Mouse (Mus musculus) embryonic facial prominence, embryonic 12.5 days (tissue): ENCODE results near the gene Pigu. TPM values are rescaled to one million over a fixed set of nuclear protein-coding genes. Genes with fewer than 3 reads are reported as not detected.
A peak's percentile ranks its signal among the peaks of the same experiment; 100 is the strongest.

Experiments
- ATAC-seq: fragments of 200-750 bp; cut with Nextera tagmentation; 2 replicates; pipeline ENCODE4 v1.8.0; 2017; ENCODE audit not compliant: insufficient number of reproducible peaks, insufficient read depth, low FRiP score, low TSS enrichment
- H3K27ac ChIP-seq: fragments of 300-500 bp; sonication (generic); 2 replicates; pipeline ENCODE4 v1.5.1; 2016; ENCODE audit warnings: mild to moderate bottlenecking
- H3K27me3 ChIP-seq: fragments of 300-500 bp; sonication (generic); 2 replicates; pipeline ENCODE4 v1.6.1; 2016; ENCODE audit warnings: mild to moderate bottlenecking, moderate library complexity
- H3K36me3 ChIP-seq: fragments of 300-500 bp; sonication (generic); 2 replicates; pipeline ENCODE4 v1.6.1; 2016; ENCODE audit warnings: mild to moderate bottlenecking
- H3K4me1 ChIP-seq: fragments of 300-500 bp; sonication (generic); 2 replicates; pipeline ENCODE4 v1.6.1; 2016
- H3K4me2 ChIP-seq: fragments of 300-500 bp; sonication (generic); replicated peaks from 2 replicates; pipeline ENCODE4 v1.6.1; 2016; ENCODE audit warnings: mild to moderate bottlenecking, moderate library complexity
- H3K4me3 ChIP-seq: fragments of 300-500 bp; sonication (generic); 2 replicates; pipeline ENCODE4 v1.5.1; 2016; ENCODE audit warnings: mild to moderate bottlenecking
- H3K9ac ChIP-seq: fragments of 300-500 bp; sonication (generic); 2 replicates; pipeline ENCODE4 v1.6.1; 2016; ENCODE audit warnings: mild to moderate bottlenecking, moderate library complexity
- H3K9me3 ChIP-seq: fragments of 300-500 bp; sonication (generic); 2 replicates; pipeline ENCODE4 v1.6.1; 2016; ENCODE audit warnings: mild to moderate bottlenecking, moderate library complexity
- WGBS: fragments of 180-500 bp; shearing (Covaris S2); methylation state at CpG from one replicate; pipeline ENCODE4 v1.1.7; 2016; 5-methylcytosine and 5-hydroxymethylcytosine counted together
- polyA plus RNA-seq: library from polyadenylated mRNA; unstranded; fragments of >200 nt; fragmentation: Nextera tagmentation; extraction: Ambion mirVana; gene quantifications from 2 replicates; pipeline ENCODE4 v1.2.1, GENCODE M21; 2016

The Pigu gene
- polyA plus RNA-seq, 1 experiment from 2014 or later = 45.1 TPM

DNA sequence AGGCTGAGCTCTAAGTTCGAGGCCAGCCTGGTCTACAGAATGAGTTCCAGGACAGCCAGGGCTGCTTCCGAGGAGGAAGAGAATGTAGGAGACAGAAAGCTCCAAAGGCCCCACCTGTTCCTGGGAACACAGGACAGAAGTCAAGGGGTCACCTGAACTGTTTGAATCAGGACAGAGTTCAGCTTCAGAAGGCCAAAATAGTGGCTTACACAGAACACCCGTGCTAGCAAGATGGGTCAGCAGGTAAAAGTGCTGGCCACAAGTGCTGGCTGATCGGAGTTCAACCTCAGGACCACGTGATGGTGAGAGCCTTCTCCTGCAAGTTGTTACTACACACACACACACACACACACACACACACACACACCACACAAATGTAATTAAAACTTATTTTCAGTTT is 90.3 kb downstream of the Pigu start:
- WGBS = 80% methylated on average over 5 of the region's 5 CpGs
- no peak overlapping the region for H3K4me2 ChIP-seq
- no peaks in the 10 kb centered on the region for H3K9me3 ChIP-seq
- H3K27me3 ChIP-seq = no peaks in the 10 kb centered on the region
- no peaks in the 10 kb centered on the region for H3K4me1 ChIP-seq
- ATAC-seq = no peak
- no peak overlapping the region for H3K27ac ChIP-seq
- no peak overlapping the region for H3K9ac ChIP-seq
- H3K36me3 ChIP-seq = no peaks in the 10 kb centered on the region
- no peak overlapping the region for H3K4me3 ChIP-seq

- ATAC-seq = no peak
- Histone ChIP-seq H3K4me1 (no peaks in the 10 kb centered on the region), H3K27ac (no peak overlapping the region), H3K9me3 (no peaks in the 10 kb centered on the region), H3K9ac (no peak overlapping the region), H3K36me3 (no peaks in the 10 kb centered on the region), H3K27me3 (no peaks in the 10 kb centered on the region), H3K4me3 (no peak overlapping the region), H3K4me2 (no peak overlapping the region)
- WGBS = 83% methylated on average over 6 of the region's 6 CpGs
Observed at GRCm38 (mm10) chr2:155265526-155265925, 91.7 kb downstream of the Pigu start.

DNA sequence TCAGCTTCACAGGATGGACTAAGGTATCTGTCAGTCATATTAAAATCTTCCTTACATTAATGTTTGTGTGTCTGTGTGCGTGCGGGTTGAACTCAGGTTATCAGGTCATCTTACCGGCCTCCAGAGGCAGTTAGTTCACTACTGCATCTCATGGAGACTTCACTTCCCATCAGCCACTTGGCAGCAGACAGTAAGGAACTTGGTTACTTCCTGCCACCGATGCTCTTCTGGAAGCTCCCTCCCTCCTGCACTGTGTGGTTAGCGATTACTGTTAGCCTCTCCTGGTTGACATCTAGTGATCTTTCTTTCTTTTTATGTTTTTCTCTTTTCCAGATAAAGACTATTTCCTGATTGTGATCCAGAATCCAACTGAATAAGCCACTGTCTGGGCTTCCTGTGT is 107.6 kb downstream of the Pigu start:
- Histone ChIP-seq H3K36me3 (peaks cover 70% of the 10 kb centered on the region), H3K9me3 (no peaks in the 10 kb centered on the region), H3K9ac (no peak overlapping the region), H3K4me3 (no peak overlapping the region), H3K4me1 (no peaks in the 10 kb centered on the region), H3K27ac (no peak overlapping the region), H3K4me2 (no peak overlapping the region), H3K27me3 (no peaks in the 10 kb centered on the region)
- WGBS = 92% methylated on average over 5 of the region's 5 CpGs
- no peak for ATAC-seq

- no peak overlapping the region for H3K4me3 ChIP-seq
- H3K9ac ChIP-seq = no peak overlapping the region
- ATAC-seq = no peak
- no peaks in the 10 kb centered on the region for H3K4me1 ChIP-seq
- H3K9me3 ChIP-seq = no peaks in the 10 kb centered on the region
- no peaks in the 10 kb centered on the region for H3K27me3 ChIP-seq
- H3K27ac ChIP-seq = no peak overlapping the region
- H3K4me2 ChIP-seq = no peak overlapping the region
- peaks cover 79% of the 10 kb centered on the region for H3K36me3 ChIP-seq
- WGBS = 86% methylated on average over 2 of the region's 2 CpGs
Observed at GRCm38 (mm10) chr2:155248718-155249117, 108.5 kb downstream of the Pigu start.

DNA sequence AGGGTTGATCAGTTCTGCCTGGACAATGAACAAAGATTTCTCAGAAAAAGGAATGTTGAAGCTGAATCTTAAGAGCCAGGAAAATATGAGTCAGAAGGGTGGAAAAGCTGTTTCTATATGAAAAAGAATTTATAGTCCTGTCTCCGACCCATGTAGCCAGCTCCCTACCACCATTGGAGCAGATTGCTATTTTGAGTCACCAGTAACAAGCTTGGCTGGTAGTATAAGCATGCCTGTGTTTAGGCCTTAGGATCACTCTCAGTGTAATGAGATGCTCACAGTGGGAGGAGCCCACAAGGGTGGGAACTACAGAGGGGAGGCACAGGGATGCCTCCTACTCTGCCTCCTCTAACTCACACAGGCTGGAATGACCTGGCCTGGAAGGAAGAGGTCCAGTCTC is 109.0 kb downstream of the Pigu start:
- ATAC-seq = no peak
- Histone ChIP-seq H3K9me3 (no peaks in the 10 kb centered on the region), H3K36me3 (peaks cover 84% of the 10 kb centered on the region), H3K27me3 (no peaks in the 10 kb centered on the region), H3K27ac (no peak overlapping the region), H3K9ac (no peak overlapping the region), H3K4me1 (no peaks in the 10 kb centered on the region), H3K4me3 (no peak overlapping the region), H3K4me2 (no peak overlapping the region)
- 93% methylated on average over 1 of the region's 1 CpGs for WGBS

GRCm38 (mm10) chr2:155246231-155246630 is 111.0 kb downstream of the Pigu start:
- no peak for ATAC-seq
- H3K27me3 ChIP-seq = no peaks in the 10 kb centered on the region
- no peak overlapping the region for H3K9ac ChIP-seq
- 93% methylated on average over 4 of the region's 4 CpGs for whole genome bisulfite sequencing
- no peaks in the 10 kb centered on the region for H3K4me1 ChIP-seq
- no peak overlapping the region for H3K4me3 ChIP-seq
- no peak overlapping the region for H3K4me2 ChIP-seq
- peaks cover 89% of the 10 kb centered on the region for H3K36me3 ChIP-seq
- no peak overlapping the region for H3K27ac ChIP-seq
- no peaks in the 10 kb centered on the region for H3K9me3 ChIP-seq

DNA sequence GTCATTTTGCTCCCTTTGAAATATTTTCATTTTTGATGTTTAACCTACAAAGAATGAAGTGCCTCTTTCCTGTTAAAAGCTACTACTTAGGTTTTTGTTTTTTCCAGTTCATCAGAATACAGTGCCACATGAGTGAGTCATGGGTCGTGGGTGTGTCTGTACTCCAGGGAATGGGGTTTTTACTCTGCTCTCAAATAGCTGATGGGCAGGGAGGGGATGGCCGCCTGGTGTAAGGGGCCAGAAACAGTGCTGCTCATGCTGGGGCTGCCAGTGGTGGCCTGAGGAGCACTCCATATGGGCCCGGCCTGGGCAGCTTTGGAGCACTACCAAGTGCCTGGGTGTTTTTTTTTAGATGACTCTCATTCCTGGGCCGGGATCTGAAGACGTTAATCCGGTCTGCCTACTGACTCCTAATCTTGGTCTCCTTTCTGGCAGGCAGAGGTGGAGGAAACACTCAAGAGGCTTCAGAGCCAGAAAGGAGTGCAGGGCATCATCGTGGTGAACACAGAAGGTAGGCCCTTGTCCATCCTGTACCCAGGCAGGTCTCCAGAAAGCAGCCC is 114.9 kb downstream of the Pigu start:
- Histone ChIP-seq H3K4me1 (peaks cover 11% of the 10 kb centered on the region), H3K4me2 (no peak overlapping the region), H3K9ac (no peak overlapping the region), H3K27me3 (no peaks in the 10 kb centered on the region), H3K27ac (no peak overlapping the region), H3K9me3 (no peaks in the 10 kb centered on the region), H3K4me3 (no peak overlapping the region), H3K36me3 (peaks cover 57% of the 10 kb centered on the region)
- ATAC-seq = no peak
- WGBS = 87% methylated on average over 7 of the region's 7 CpGs

GRCm38 (mm10) chr2:155240915-155241314 is 116.3 kb downstream of the Pigu start:
- no peak overlapping the region for H3K9ac ChIP-seq
- H3K4me3 ChIP-seq = no peak overlapping the region
- H3K36me3 ChIP-seq = peaks cover 44% of the 10 kb centered on the region
- WGBS = 75% methylated on average over 4 of the region's 4 CpGs
- no peak overlapping the region for H3K4me2 ChIP-seq
- ATAC-seq = no peak
- H3K27ac ChIP-seq = no peak overlapping the region
- H3K4me1 ChIP-seq = peaks cover 13% of the 10 kb centered on the region
- no peaks in the 10 kb centered on the region for H3K27me3 ChIP-seq
- no peaks in the 10 kb centered on the region for H3K9me3 ChIP-seq

- H3K9ac ChIP-seq = peak overlapping the region; percentile 86
- peaks cover 13% of the 10 kb centered on the region for H3K4me1 ChIP-seq
- H3K4me2 ChIP-seq = peak overlapping the region; percentile 94
- H3K36me3 ChIP-seq = peaks cover 8% of the 10 kb centered on the region
- WGBS = 15% methylated on average over 4 of the region's 4 CpGs
- no peaks in the 10 kb centered on the region for H3K27me3 ChIP-seq
- H3K9me3 ChIP-seq = no peaks in the 10 kb centered on the region
- ATAC-seq = no peak
- H3K27ac ChIP-seq = no peak overlapping the region
- H3K4me3 ChIP-seq = peak overlapping the region; percentile 90
Observed at GRCm38 (mm10) chr2:155237276-155237675, 120.0 kb downstream of the Pigu start.

DNA sequence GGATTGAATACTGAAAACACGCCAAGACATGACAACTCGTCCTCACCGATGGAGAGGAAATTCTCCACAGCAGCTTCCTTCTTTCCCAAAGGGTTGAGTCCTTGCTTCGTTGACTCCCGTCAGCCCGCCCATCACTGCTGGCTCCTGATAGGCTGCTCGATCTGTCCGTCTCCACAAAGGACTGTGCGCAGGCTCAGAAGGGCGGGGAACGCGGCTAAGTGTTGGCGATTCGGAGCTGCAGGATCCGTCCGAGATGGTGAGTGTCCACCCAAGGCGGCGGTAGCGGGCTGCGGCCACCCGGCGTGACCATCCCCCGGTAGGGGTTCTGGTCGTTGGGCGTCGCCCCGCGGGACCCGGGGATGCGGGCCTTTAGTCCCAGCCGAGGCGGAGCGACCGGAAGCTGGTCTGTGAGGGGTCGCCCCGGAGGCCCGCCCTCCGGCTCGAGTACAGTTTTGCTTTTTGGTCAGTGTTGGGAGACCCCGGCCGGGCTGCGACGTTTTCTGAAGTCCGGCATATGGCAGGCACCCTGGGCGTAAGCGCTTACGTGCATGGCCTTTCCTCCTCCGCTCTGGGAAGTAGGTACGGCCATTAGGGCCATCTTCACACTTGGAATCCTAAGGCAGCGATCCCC is 120.8 kb downstream of the Pigu start, which contains the start of gene Dynlrb1:
TSS of gene Dynlrb1 (plus strand) at position 172 of the 631 bp plus-strand sequence.
- peaks cover 13% of the 10 kb centered on the region for H3K4me1 ChIP-seq
- H3K4me2 ChIP-seq = peak within 1 kb of the TSS; percentile 94
- under 1% methylated on average over 50 of the region's 50 CpGs for WGBS
- H3K4me3 ChIP-seq = peak within 1 kb of the TSS; percentile 90
- peak within 1 kb of the TSS; percentile 87 for H3K27ac ChIP-seq
- no peaks in the 10 kb centered on the region for H3K9me3 ChIP-seq
- peak within 1 kb of the TSS; percentile 86 for H3K9ac ChIP-seq
- peak; percentile 96 for ATAC-seq
- H3K27me3 ChIP-seq = no peaks in the 10 kb centered on the region
- peaks cover 8% of the 10 kb centered on the region for H3K36me3 ChIP-seq

- H3K9me3 ChIP-seq = no peaks in the 10 kb centered on the region
- H3K36me3 ChIP-seq = peaks cover 2% of the 10 kb centered on the region
- peaks cover 13% of the 10 kb centered on the region for H3K4me1 ChIP-seq
- peak overlapping the region; percentile 90 for H3K4me3 ChIP-seq
- WGBS = 4% methylated on average over 13 of the region's 13 CpGs
- peak overlapping the region; percentile 87 for H3K27ac ChIP-seq
- peak; percentile 91 for ATAC-seq
- H3K9ac ChIP-seq = peak overlapping the region; percentile 86
- no peaks in the 10 kb centered on the region for H3K27me3 ChIP-seq
- peak overlapping the region; percentile 94 for H3K4me2 ChIP-seq
Observed at GRCm38 (mm10) chr2:155235746-155236361, 121.4 kb downstream of the Pigu start.
